Mouse (Mus musculus): ENCODE results near the gene Trmt1. TPM values are rescaled to one million over a fixed set of nuclear protein-coding genes. Genes with fewer than 3 reads are reported as not detected.

Gene Trmt1
- polyA plus RNA-seq, 1 experiment from 2014 or later = 71.7 TPM

DNA sequence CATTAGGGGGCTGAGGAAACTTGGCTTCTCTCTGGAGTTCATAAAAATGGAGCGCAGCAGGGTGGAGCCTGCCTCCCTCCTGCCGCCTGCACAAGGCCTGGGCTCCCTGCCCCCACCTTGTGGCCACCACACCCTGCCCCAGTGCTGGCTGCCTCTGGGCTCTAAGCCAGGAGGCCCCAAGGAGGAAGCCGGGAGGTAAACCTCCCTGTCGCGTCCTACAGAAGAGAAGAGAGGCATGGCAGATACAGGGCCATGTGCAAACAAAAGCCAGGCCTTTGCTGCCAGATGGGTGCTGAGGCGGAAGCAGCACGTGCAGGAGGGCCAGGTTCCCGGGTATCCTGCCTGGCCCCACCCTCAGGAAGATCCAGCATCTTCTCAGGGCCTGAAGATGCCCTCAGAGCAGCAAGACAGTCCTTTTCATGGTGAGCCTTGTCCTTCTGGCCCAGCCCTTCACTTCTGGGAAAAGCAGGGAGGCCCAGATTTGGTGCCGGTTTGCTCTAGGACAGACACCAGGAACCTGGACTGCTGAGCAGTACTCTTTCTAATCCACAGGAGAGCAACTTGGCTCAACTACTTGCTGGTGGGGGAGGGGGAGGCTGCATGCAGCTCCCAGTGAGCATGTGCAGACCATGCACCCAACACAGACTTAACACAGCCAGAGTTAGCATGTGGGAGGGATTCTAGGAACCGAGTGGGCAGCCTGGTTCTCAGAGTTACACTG is 36.9 kb downstream of the Trmt1 start, which contains the start of gene G430095P16Rik:
TSS of gene G430095P16Rik (plus strand) at position 158 of the 721 bp plus-strand sequence.
- Histone ChIP-seq H3K27ac (peak within 1 kb of the TSS; percentile 97), H3K36me3 (peaks cover 15% of the 10 kb centered on the region; the same call in 1 of the 2 replicates), H3K4me3 (peak within 1 kb of the TSS; percentile 42), H3K4me1 (peaks cover 85% of the 10 kb centered on the region), H3K27me3 (ENCODE audit: low read depth, poor library complexity, severe bottlenecking) (peaks cover 90% of the 10 kb centered on the region), H3K9me3 (replicated peaks) (no peaks in the 10 kb centered on the region)
- WGBS = 17% methylated on average over 10 of the region's 10 CpGs
- DNase-seq (ENCODE audit: low spot score) = peak; percentile 83

DNA sequence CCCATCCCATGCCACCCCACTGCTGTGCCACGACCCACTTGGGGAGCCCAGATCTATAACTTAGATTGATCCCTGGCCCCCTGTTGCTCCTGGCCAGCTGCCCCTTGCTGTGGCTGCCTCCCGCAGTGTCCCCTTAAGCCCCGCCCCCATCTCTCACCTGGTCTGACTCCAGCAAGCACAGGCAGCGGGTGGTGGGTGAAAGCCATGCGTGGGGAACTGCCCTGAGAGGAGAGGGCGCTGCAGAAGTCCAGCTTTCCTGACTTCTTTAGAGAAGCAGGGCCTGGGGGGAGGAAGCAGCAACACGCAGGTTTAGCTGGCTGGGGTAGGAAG is 37.4 kb downstream of the Trmt1 start:
- peaks cover 88% of the 10 kb centered on the region for H3K4me1 ChIP-seq
- H3K27me3 ChIP-seq (ENCODE audit: low read depth, poor library complexity, severe bottlenecking) = peaks cover 90% of the 10 kb centered on the region
- DNase-seq (ENCODE audit: low spot score) = peak; percentile 69
- H3K4me3 ChIP-seq = peak overlapping the region; percentile 42
- no peaks in the 10 kb centered on the region for H3K9me3 ChIP-seq (replicated peaks)
- WGBS = 18% methylated on average over 7 of the region's 7 CpGs
- peak overlapping the region; percentile 97 for H3K27ac ChIP-seq
- H3K36me3 ChIP-seq = peaks cover 15% of the 10 kb centered on the region; the same call in 1 of the 2 replicates

DNA sequence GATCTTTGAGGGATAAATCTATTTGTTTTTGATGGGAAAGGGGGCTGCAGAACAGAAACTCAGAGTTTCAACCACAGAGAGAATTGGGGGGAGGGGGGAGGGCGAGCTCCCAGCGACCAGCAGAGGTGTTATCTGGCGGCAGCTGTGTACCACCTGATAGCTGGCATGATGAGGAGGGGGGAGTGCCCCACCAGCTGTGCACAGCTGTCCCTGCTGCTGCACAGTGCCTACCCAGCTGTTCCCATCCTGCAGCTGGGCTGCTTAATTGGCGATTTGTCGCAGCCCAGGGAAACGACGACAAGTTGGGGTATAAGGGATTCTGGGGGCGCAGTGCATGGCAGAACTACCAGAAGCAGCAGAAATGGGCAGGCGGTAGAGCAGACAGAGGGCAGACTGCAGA is 38.6 kb downstream of the Trmt1 start:
- H3K27me3 ChIP-seq (ENCODE audit: low read depth, poor library complexity, severe bottlenecking) = peaks cover 88% of the 10 kb centered on the region
- peak overlapping the region; percentile 42 for H3K4me3 ChIP-seq
- DNase-seq (ENCODE audit: low spot score) = no peak
- peaks cover 15% of the 10 kb centered on the region; the same call in 1 of the 2 replicates for H3K36me3 ChIP-seq
- H3K27ac ChIP-seq = peak overlapping the region; percentile 97
- H3K9me3 ChIP-seq (replicated peaks) = no peaks in the 10 kb centered on the region
- WGBS = 48% methylated on average over 9 of the region's 9 CpGs
- peaks cover 79% of the 10 kb centered on the region for H3K4me1 ChIP-seq

DNA sequence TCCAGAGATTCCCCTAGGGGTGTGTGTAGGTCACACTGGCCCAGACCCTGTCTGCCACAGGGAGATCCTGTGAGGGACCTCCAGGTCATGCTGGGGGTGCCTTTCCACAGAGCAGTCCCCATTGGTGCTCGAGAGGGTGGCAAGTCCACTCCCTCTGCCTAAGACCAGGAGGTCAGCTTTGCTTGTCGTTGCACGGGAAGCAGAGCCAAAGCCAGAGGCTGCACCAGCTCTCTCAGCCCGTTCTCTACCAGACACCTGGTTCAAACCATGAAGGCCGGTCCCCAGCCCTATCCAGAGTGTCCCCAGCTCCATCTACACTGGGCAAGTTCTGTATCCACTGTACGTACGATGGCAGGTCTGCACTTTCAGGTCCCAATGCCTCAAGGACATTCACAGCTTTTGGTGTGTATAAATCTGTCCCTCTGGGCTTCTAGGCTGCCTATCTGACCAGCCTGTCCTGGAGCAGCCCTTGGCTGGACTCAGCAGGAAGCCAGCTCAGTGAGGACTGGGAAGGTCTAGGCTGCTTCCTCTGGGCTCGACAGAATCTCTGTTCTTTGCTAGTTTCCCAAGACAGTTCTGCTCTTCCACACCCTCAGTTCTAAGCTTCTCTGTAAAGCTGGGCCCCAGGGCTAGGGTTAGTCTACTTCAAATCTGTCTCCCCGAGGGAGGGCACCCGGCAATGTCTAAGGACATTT is 39.3 kb downstream of the Trmt1 start:
- Histone ChIP-seq H3K27ac (peak overlapping the region; percentile 97), H3K9me3 (replicated peaks) (no peaks in the 10 kb centered on the region), H3K27me3 (ENCODE audit: low read depth, poor library complexity, severe bottlenecking) (peaks cover 88% of the 10 kb centered on the region), H3K36me3 (peaks cover 15% of the 10 kb centered on the region; the same call in 1 of the 2 replicates), H3K4me3 (peak overlapping the region; percentile 42; the same call in 1 of the 2 replicates), H3K4me1 (peaks cover 77% of the 10 kb centered on the region)
- no peak for DNase-seq (ENCODE audit: low spot score)
- WGBS = 59% methylated on average over 10 of the region's 10 CpGs

DNA sequence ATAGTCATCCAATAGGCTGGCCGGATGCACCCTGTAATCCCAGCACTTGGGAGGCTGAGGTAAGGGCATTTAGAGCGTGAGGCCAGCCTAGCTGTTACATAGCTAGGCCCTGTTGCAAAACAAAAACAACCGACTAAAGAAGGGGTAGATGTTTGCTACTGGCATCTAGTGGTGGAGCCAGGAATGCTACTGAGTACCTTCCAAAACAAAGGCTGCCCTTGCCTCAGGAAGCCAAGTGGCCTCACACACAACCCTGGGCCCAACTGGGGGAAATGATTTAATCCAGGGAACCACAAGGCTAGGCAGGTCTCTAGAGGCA is 39.8 kb downstream of the Trmt1 start:
- H3K4me1 ChIP-seq = peaks cover 77% of the 10 kb centered on the region
- peaks cover 88% of the 10 kb centered on the region for H3K27me3 ChIP-seq (ENCODE audit: low read depth, poor library complexity, severe bottlenecking)
- peak overlapping the region; percentile 97 for H3K27ac ChIP-seq
- H3K9me3 ChIP-seq (replicated peaks) = no peaks in the 10 kb centered on the region
- DNase-seq (ENCODE audit: low spot score) = no peak
- 21% methylated on average over 3 of the region's 3 CpGs for WGBS
- H3K36me3 ChIP-seq = peaks cover 15% of the 10 kb centered on the region; the same call in 1 of the 2 replicates
- H3K4me3 ChIP-seq = 0 out of 2 replicates have a peak overlapping the region, but pooled peaks have one; percentile 42

DNA sequence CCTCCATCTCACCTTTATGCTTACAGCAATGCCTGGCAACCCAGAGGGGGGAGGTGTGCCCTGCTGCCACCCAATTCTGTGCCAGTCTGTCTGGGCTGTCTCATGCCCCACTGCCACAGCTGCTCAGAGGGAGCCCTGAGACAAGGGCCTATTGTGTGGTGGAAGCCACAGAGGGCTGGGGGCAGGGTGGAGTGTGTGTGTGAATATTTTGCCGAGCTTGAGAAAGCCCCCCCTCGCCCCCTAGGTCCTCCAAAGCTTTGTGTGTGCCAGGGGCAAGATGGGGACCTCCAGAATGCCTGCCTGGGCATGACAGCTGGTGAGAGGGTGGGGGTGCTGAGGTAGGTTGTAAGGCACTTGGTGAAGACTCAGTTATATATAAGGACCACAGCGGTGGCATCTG is 42.4 kb downstream of the Trmt1 start:
- H3K27me3 ChIP-seq (ENCODE audit: low read depth, poor library complexity, severe bottlenecking) = peaks cover 92% of the 10 kb centered on the region
- H3K36me3 ChIP-seq = peaks cover 12% of the 10 kb centered on the region; the same call in 1 of the 2 replicates
- peak overlapping the region; percentile 47; the same call in 1 of the 2 replicates for H3K27ac ChIP-seq
- 86% methylated on average over 3 of the region's 3 CpGs for WGBS
- no peaks in the 10 kb centered on the region for H3K9me3 ChIP-seq (replicated peaks)
- peaks cover 69% of the 10 kb centered on the region for H3K4me1 ChIP-seq
- no peak for DNase-seq (ENCODE audit: low spot score)
- no peak overlapping the region for H3K4me3 ChIP-seq

DNA sequence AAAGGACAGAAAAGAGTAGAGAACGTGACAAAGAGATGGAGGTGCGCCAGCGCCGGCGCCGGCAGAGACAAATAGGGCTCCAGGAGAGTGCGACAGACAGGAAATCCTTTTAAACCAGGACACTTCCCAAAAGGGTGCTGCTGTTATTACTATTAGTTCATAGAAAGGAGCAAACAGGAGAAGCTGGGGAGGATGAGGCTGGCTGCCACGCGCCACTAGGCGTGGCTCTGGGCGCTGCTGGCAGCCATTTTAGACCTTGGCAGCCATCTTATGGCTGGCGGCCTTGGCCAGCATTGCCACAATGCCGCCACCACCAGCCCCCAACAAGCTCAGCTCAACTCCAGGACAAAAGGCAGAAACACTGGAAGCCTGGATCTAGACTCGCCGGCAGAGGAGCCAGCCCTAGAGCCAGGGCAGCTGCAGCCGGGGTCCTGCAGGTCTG is 43.8 kb downstream of the Trmt1 start:
- Histone ChIP-seq H3K9me3 (replicated peaks) (no peaks in the 10 kb centered on the region), H3K4me3 (peak overlapping the region; percentile 6; the same call in 1 of the 2 replicates), H3K36me3 (peaks cover 12% of the 10 kb centered on the region; the same call in 1 of the 2 replicates), H3K27ac (peak overlapping the region; percentile 66), H3K4me1 (peaks cover 59% of the 10 kb centered on the region), H3K27me3 (ENCODE audit: low read depth, poor library complexity, severe bottlenecking) (peaks cover 92% of the 10 kb centered on the region)
- DNase-seq (ENCODE audit: low spot score) = no peak
- WGBS = 90% methylated on average over 16 of the region's 16 CpGs

DNA sequence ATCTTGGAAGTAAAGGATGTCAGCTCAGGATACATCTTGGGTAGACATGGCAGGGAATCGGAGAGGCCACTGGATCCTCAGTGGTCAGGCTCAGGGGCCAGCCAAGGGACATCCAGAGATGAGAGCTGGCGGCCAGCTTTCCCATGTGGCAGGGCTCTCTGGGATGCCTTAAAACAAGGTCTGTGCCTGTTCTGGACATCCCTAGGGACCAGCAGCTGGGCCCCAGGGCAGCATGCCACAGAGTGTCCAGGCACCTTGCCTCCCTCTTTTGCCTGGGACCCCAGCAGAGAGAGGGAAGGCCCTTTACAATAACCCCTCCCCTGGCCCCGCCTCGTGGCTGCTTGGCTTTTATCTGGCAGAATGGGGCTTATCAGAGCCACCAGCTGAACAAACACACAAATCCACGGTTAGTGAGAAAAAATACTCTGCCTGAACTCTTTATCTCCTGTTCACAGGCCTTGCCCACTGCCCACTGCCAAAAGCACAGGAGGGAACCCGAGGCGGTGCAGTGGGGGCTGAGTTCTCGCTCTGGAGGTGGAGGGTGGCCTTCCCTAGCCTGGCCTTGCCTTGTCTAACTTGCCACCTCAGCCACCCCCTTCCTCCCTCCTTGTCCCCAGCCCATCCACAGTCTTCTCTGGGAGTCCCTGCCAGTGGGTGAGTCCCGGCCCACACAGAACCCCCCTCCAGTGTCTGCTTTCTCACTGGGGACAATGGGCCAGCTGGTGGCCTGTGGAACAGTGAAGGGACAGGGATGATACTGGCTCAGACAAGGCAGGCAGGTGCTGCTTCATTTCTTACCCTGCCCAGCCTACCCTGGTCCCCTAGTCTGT is 44.6 kb downstream of the Trmt1 start:
- Histone ChIP-seq H3K27me3 (ENCODE audit: low read depth, poor library complexity, severe bottlenecking) (peaks cover 95% of the 10 kb centered on the region), H3K36me3 (peaks cover 12% of the 10 kb centered on the region; the same call in 1 of the 2 replicates), H3K4me3 (peak overlapping the region; percentile 6), H3K4me1 (peaks cover 59% of the 10 kb centered on the region), H3K27ac (peak overlapping the region; percentile 66), H3K9me3 (replicated peaks) (no peaks in the 10 kb centered on the region)
- 48% methylated on average over 9 of the region's 9 CpGs for WGBS
- no peak for DNase-seq (ENCODE audit: low spot score)

DNA sequence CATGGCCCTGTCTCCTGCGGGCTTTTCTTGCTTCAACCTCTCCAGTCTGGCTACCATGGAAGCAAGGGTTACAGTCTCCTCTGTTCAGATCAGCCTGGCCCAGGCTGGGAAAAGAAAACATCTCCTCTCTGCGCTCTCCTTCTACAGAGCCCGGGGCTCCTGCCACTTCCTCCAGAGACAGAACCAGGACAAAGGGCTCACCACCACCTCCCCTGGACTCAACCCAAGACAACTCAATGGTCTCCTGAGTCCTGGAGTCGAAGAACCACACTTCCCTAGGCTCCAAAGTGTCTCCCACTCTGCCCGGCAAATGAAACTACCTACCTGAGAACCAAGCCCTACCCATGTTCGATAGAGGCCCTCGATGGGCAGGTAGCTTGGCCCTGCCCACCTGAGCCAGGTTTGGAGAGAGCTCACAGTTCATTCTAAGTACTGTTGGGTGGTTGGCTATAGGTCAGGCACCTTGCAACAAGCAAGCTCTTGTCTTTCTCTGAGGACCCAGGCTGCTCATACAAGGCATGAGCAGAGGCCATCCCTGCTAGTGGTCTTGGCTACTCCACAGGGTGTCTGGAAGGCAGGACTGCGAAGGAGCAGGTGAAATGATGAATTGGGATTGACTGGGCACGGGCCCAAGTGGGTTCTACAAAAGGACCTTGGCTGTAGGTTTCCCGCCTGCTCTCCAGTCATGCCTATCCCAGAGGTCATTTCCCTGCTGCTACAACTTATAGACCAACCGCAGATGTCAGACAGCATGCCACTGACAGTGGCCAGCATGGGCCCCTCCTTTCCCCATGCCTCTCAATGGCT is 45.5 kb downstream of the Trmt1 start:
- no peak overlapping the region for H3K4me3 ChIP-seq
- 78% methylated on average over 11 of the region's 11 CpGs for WGBS
- peaks cover 95% of the 10 kb centered on the region for H3K27me3 ChIP-seq (ENCODE audit: low read depth, poor library complexity, severe bottlenecking)
- DNase-seq (ENCODE audit: low spot score) = no peak
- H3K27ac ChIP-seq = peak overlapping the region; percentile 66
- H3K9me3 ChIP-seq (replicated peaks) = no peaks in the 10 kb centered on the region
- H3K36me3 ChIP-seq = peaks cover 8% of the 10 kb centered on the region; the same call in 1 of the 2 replicates
- H3K4me1 ChIP-seq = peaks cover 59% of the 10 kb centered on the region

DNA sequence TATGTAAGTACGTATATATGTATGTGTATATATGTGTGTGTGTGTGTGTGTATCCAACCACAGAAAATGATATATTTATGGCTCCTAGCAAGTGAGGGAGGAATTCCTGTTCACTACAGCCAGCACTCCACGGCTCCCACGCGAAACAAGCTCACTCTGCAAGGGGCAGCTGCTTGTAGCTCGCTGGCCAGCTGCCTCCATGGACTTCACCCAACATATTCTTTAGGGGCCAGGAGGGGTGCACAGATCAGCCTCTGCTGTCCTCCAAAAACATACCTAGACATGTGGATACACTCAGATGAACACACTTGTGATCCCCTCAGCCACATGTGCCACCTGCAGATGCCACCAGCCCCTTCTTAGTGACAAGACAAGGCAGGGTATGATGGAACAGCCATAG is 46.4 kb downstream of the Trmt1 start:
- WGBS = 82% methylated on average over 5 of the region's 5 CpGs
- H3K27me3 ChIP-seq (ENCODE audit: low read depth, poor library complexity, severe bottlenecking) = peaks cover 97% of the 10 kb centered on the region
- H3K4me3 ChIP-seq = no peak overlapping the region
- H3K36me3 ChIP-seq = no peaks in the 10 kb centered on the region; the same call in 1 of the 2 replicates
- DNase-seq (ENCODE audit: low spot score) = no peak
- peak overlapping the region; percentile 46; the same call in 1 of the 2 replicates for H3K27ac ChIP-seq
- H3K4me1 ChIP-seq = peaks cover 61% of the 10 kb centered on the region
- no peaks in the 10 kb centered on the region for H3K9me3 ChIP-seq (replicated peaks)

DNA sequence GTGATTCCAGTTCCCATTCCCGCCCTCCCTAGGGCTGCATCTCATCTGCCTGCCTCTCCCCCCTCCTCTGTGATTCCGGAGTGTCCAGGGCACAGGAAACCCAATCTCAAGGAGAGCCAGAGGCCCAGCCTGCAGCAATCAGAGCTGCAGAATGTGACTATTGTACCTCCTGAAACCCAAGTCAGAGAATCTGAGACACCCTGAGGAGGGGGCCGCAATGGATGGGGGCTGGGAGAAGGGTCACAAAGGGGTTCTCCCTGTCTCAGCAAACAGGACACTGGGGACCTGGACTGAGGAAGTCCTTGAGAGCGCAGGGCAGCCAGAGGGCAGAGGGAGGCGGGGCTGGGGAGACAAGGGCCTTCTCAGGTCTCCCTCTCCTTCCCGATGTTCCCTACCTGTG is 46.9 kb downstream of the Trmt1 start:
- H3K36me3 ChIP-seq = no peaks in the 10 kb centered on the region
- peaks cover 65% of the 10 kb centered on the region for H3K4me1 ChIP-seq

DNA sequence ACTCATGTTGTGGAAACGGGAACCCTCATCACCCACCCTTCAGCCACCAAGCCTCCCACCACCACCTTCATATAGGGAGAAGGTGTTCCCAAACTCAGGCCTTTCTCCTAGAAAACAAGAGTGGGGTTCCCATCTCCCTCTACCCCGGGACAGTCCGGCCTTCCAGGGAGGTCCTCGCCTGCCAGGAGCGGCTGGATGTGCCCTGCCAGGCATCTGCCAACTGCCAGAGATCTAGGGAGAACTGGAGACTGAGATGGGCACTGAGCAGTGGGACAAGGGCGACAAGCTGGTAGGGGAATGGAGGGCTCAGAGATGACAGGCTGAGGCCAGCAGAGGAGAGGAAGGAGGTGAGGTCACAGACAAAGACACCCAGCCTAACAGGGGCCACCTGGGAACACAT is 47.9 kb downstream of the Trmt1 start:
- Histone ChIP-seq H3K27me3 (ENCODE audit: low read depth, poor library complexity, severe bottlenecking) (peaks cover 98% of the 10 kb centered on the region), H3K27ac (0 out of 2 replicates have a peak overlapping the region, but pooled peaks have one; percentile 47), H3K36me3 (no peaks in the 10 kb centered on the region), H3K4me1 (peaks cover 68% of the 10 kb centered on the region), H3K9me3 (replicated peaks) (no peaks in the 10 kb centered on the region), H3K4me3 (no peak overlapping the region)
- 86% methylated on average over 6 of the region's 6 CpGs for WGBS
- no peak for DNase-seq (ENCODE audit: low spot score)

More for the DNA sequence above, 46.9 kb downstream of the Trmt1 start:
- 53% methylated on average over 6 of the region's 6 CpGs for WGBS
- H3K27me3 ChIP-seq (ENCODE audit: low read depth, poor library complexity, severe bottlenecking) = peaks cover 97% of the 10 kb centered on the region
- no peaks in the 10 kb centered on the region for H3K9me3 ChIP-seq (replicated peaks)
- peak overlapping the region; percentile 46; the same call in 1 of the 2 replicates for H3K27ac ChIP-seq
- no peak for DNase-seq (ENCODE audit: low spot score)
- H3K4me3 ChIP-seq = no peak overlapping the region
